ENCODE assay signal across 13 mouse cellular contexts in genomic region chr10:96479786-96480185, GRCm38 (mm10).
DNase-seq lines count a peak whose midpoint lies in the region; ATAC-seq and TF ChIP-seq lines count a peak whose summit lies in the region.
"Had no signal": no experiment of that assay in that cellular context is flagged by ENCODE, and none has a peak within 500 bp of the region (broad histone marks: within the 10 kb centered on the region; RNA-seq: fewer than 3 reads in every experiment).

No protein-coding gene starts in this region.

- H3K36me3 ChIP-seq in hindbrain, embryonic 16.5 days (ENCODE audit: control insufficient read depth, insufficient read depth, low read length), result no peaks in the 10 kb centered on the region
- no peaks in the 10 kb centered on the region for H3K36me3 ChIP-seq in hindbrain, embryonic 13.5 days
- H3K36me3 ChIP-seq in forebrain, embryonic 11.5 days (ENCODE audit: control insufficient read depth, insufficient read depth, low read length), result no peaks in the 10 kb centered on the region
- no peaks in the 10 kb centered on the region for H3K36me3 ChIP-seq in limb, embryonic 13.5 days
- H3K36me3 ChIP-seq: midbrain, embryonic 12.5 days had no signal

- no peak for TF ChIP-seq POLR2A in brain, embryonic 14.5 days (IDR thresholded peaks at IDR 0.05; ENCODE audit: borderline replicate concordance, extremely low read depth, insufficient read depth, insufficient read length, poor library complexity, severe bottlenecking)

- H3K4me1 ChIP-seq in hindbrain, embryonic 16.5 days (ENCODE audit: control insufficient read depth, insufficient read depth, low read depth, low read length), result no peaks in the 10 kb centered on the region
- peaks cover 15% of the 10 kb centered on the region for H3K4me1 ChIP-seq in hindbrain, embryonic 13.5 days (replicated peaks)
- H3K4me1 ChIP-seq in forebrain, embryonic 11.5 days (replicated peaks; ENCODE audit: control insufficient read depth, insufficient read depth, low read length), result 0 out of 2 replicates have a peak, but pooled peaks cover 6% of the 10 kb centered on the region
- H3K4me1 ChIP-seq in limb, embryonic 13.5 days, result peaks cover 24% of the 10 kb centered on the region

- no peaks in the 10 kb centered on the region for H3K9me3 ChIP-seq in hindbrain, embryonic 16.5 days (ENCODE audit: control insufficient read depth, low read length)
- H3K9me3 ChIP-seq in hindbrain, embryonic 13.5 days, result no peaks in the 10 kb centered on the region
- H3K9me3 ChIP-seq in forebrain, embryonic 11.5 days (ENCODE audit: control insufficient read depth, low read length), result no peaks in the 10 kb centered on the region
- no peaks in the 10 kb centered on the region for H3K9me3 ChIP-seq in limb, embryonic 13.5 days
- H3K9me3 ChIP-seq: midbrain, embryonic 12.5 days had no signal

- H3K27me3 ChIP-seq in hindbrain, embryonic 16.5 days (replicated peaks; ENCODE audit: control insufficient read depth, insufficient read depth, low read length), result no peaks in the 10 kb centered on the region
- no peaks in the 10 kb centered on the region for H3K27me3 ChIP-seq in hindbrain, embryonic 13.5 days
- H3K27me3 ChIP-seq in forebrain, embryonic 11.5 days (ENCODE audit: control insufficient read depth, insufficient read depth, low read length), result no peaks in the 10 kb centered on the region
- no peaks in the 10 kb centered on the region for H3K27me3 ChIP-seq in limb, embryonic 13.5 days
- H3K27me3 ChIP-seq: CH12.LX; midbrain, embryonic 12.5 days had no signal

- DNase-seq in brain, embryonic 14.5 days (ENCODE audit: low read depth), result peak; percentile 63
- DNase-seq in forebrain, embryonic 11.5 days (ENCODE audit: low spot score), result no peak
- no peak for DNase-seq in ovary, postnatal 10 days (ENCODE audit: low spot score)
- DNase-seq: adrenal gland, postnatal 25 days; gastrocnemius, postnatal 10 days; kidney, adult 9 months; spleen, adult 18-20 months had no signal

- no peak overlapping the region for H3K4me3 ChIP-seq in hindbrain, embryonic 16.5 days (ENCODE audit: low read length)
- H3K4me3 ChIP-seq in hindbrain, embryonic 13.5 days, result no peak overlapping the region
- H3K4me3 ChIP-seq in forebrain, embryonic 11.5 days (ENCODE audit: low read depth, low read length), result no peak overlapping the region
- no peak overlapping the region for H3K4me3 ChIP-seq in limb, embryonic 13.5 days
- H3K4me3 ChIP-seq: midbrain, embryonic 12.5 days had no signal

- H3K27ac ChIP-seq in hindbrain, embryonic 16.5 days (ENCODE audit: low read depth, low read length), result no peak overlapping the region; the same call in 1 of the 2 replicates
- H3K27ac ChIP-seq in hindbrain, embryonic 13.5 days, result no peak overlapping the region
- peak overlapping the region; percentile 64 for H3K27ac ChIP-seq in forebrain, embryonic 11.5 days (ENCODE audit: low read depth, low read length)
- peak overlapping the region; percentile 44; the same call in 1 of the 2 replicates for H3K27ac ChIP-seq in limb, embryonic 13.5 days
- H3K27ac ChIP-seq: midbrain, embryonic 12.5 days had no signal

- no peak for TF ChIP-seq CTCF in brain, embryonic 14.5 days (IDR thresholded peaks at IDR 0.05; ENCODE audit: borderline replicate concordance, extremely low read depth, insufficient read depth, insufficient read length)

- 0 out of 2 replicates have a peak, but pooled peaks have one; percentile 26 for ATAC-seq in hindbrain, embryonic 16.5 days
- no peak for ATAC-seq in hindbrain, embryonic 13.5 days (ENCODE audit: low FRiP score)
- ATAC-seq in forebrain, embryonic 11.5 days (replicated peaks; ENCODE audit: low FRiP score), result no peak
- no peak for ATAC-seq in limb, embryonic 13.5 days (ENCODE audit: low FRiP score, low read depth)
- no peak for ATAC-seq in megakaryocyte progenitor cell, adult 5-6 weeks (replicated peaks; ENCODE audit: poor library complexity)

- 50% methylated on average over 8 of the region's 8 CpGs for WGBS in hindbrain, embryonic 16.5 days
- 61% methylated on average over 8 of the region's 8 CpGs for WGBS in hindbrain, embryonic 13.5 days
- 80% methylated on average over 8 of the region's 8 CpGs for WGBS in forebrain, embryonic 11.5 days
- WGBS in limb, embryonic 13.5 days, result 34% methylated on average over 8 of the region's 8 CpGs

- no peak overlapping the region for H3K9ac ChIP-seq in hindbrain, embryonic 16.5 days (ENCODE audit: low read depth, low read length)
- no peak overlapping the region for H3K9ac ChIP-seq in hindbrain, embryonic 13.5 days
- no peak overlapping the region for H3K9ac ChIP-seq in forebrain, embryonic 11.5 days (ENCODE audit: low read length)
- no peak overlapping the region for H3K9ac ChIP-seq in limb, embryonic 13.5 days
- H3K9ac ChIP-seq: midbrain, embryonic 12.5 days had no signal

- H3K4me2 ChIP-seq in hindbrain, embryonic 16.5 days (ENCODE audit: low read length), result no peak overlapping the region
- H3K4me2 ChIP-seq in hindbrain, embryonic 13.5 days, result no peak overlapping the region
- H3K4me2 ChIP-seq in forebrain, embryonic 11.5 days (ENCODE audit: low read depth, low read length, severe bottlenecking), result no peak overlapping the region
- peak overlapping the region; percentile 41 for H3K4me2 ChIP-seq in limb, embryonic 13.5 days (replicated peaks)
- H3K4me2 ChIP-seq: midbrain, embryonic 12.5 days had no signal

Comparison
In these comparisons a context has a peak if more than half of its experiments do, and no peak if none do; other contexts are left out.
1. H3K27ac ChIP-seq: peak in forebrain, embryonic 11.5 days (single experiment) and limb, embryonic 13.5 days (single experiment); none in hindbrain, embryonic 16.5 days (single experiment) and hindbrain, embryonic 13.5 days (single experiment).